Mouse (Mus musculus) Muller cell, postnatal 12 days (primary cell): ENCODE results near the gene Nosip.
"Not testable (repeated sequence)": the region's sequence is repeated elsewhere in the genome, so short reads cannot be mapped to it uniquely, and the experiment has no call there.

Source experiments
- DNase-seq: peaks from one replicate; pipeline ENCODE4 v3.0.0-alpha.2; 2015; ENCODE audit errors: inconsistent ontology term

Nosip gene

GRCm38 (mm10) chr7:45112529-45112928, 50.3 kb downstream of the Nosip start:
- DNase-seq, result no peak

GRCm38 (mm10) chr7:45113476-45113875, 51.2 kb downstream of the Nosip start:
- DNase-seq, result no peak

- no peak for DNase-seq
Measured at GRCm38 (mm10) chr7:45117566-45117965, 55.3 kb downstream of the Nosip start.

GRCm38 (mm10) chr7:45118336-45118735, 56.1 kb downstream of the Nosip start:
- no peak for DNase-seq

- DNase-seq, result no peak
Measured at GRCm38 (mm10) chr7:45119780-45120709, 57.8 kb downstream of the Nosip start.

- DNase-seq, result no peak
Measured at GRCm38 (mm10) chr7:45121404-45121803, 59.2 kb downstream of the Nosip start.

- DNase-seq, result no peak
Measured at GRCm38 (mm10) chr7:45121966-45122365, 59.7 kb downstream of the Nosip start.

- no peak for DNase-seq
Measured at GRCm38 (mm10) chr7:45122561-45123185, 60.4 kb downstream of the Nosip start.

- peak; percentile 30 for DNase-seq
Measured at GRCm38 (mm10) chr7:45123186-45123570, 60.9 kb downstream of the Nosip start.

- peak; percentile 99 for DNase-seq
Measured at GRCm38 (mm10) chr7:45124224-45125143, 62.3 kb downstream of the Nosip start, which contains the start of gene Rps11. TSS of gene Rps11 (minus strand) at chr7:45124439.

GRCm38 (mm10) chr7:45125144-45125600, 62.9 kb downstream of the Nosip start:
- DNase-seq, result no peak

GRCm38 (mm10) chr7:45125649-45126048, 63.4 kb downstream of the Nosip start:
- not testable (repeated sequence) for DNase-seq

GRCm38 (mm10) chr7:45126147-45126843, 64.1 kb downstream of the Nosip start:
- no peak for DNase-seq

- DNase-seq, result no peak
Measured at GRCm38 (mm10) chr7:45126844-45127699, 64.8 kb downstream of the Nosip start.
